Mouse (Mus musculus): ENCODE data around the gene Rmdn2. TPM values are rescaled to one million over a fixed set of nuclear protein-coding genes. Genes with fewer than 3 reads are reported as not detected.

Rmdn2 gene
- total and polyA plus RNA-seq, 2 experiments: 14.1 to 82.7 TPM

- Histone ChIP-seq H3K36me3 (ENCODE audit: control insufficient read depth, insufficient read depth, low read length) (no peaks in the 10 kb centered on the region), H3K27ac (replicated peaks; ENCODE audit: insufficient read depth, low read depth, low read length) (no peak overlapping the region), H3K4me1 (ENCODE audit: control insufficient read depth, insufficient read depth, low read length) (no peaks in the 10 kb centered on the region), H3K9ac (ENCODE audit: low read depth, low read length) (no peak overlapping the region), H3K79me2 (ENCODE audit: control insufficient read depth, insufficient read depth, low read length) (no peaks in the 10 kb centered on the region), H3K4me3 (ENCODE audit: insufficient read depth, low read depth, low read length) (no peak overlapping the region), H3K27me3 (ENCODE audit: control insufficient read depth, insufficient read depth, low read length) (no peaks in the 10 kb centered on the region)
- 37% methylated on average over 14 of the region's 14 CpGs for WGBS
- no peak for DNase-seq (ENCODE audit: extremely low read depth, low read depth, low spot score)
- TF ChIP-seq POLR2A (IDR thresholded peaks at IDR 0.05; ENCODE audit: extremely low read depth, insufficient read depth, low read length) (no peak), CTCF (IDR thresholded peaks at IDR 0.05; ENCODE audit: low read depth, low read length) (no peak)
These were observed 116.5 kb downstream of the Rmdn2 start for GRCm38 (mm10) chr17:79728053-79728584.

- DNase-seq (ENCODE audit: extremely low read depth, low read depth, low spot score): no peak
- Histone ChIP-seq H3K27me3 (ENCODE audit: control insufficient read depth, insufficient read depth, low read length) (no peaks in the 10 kb centered on the region), H3K4me3 (ENCODE audit: insufficient read depth, low read depth, low read length) (no peak overlapping the region), H3K79me2 (ENCODE audit: control insufficient read depth, insufficient read depth, low read length) (no peaks in the 10 kb centered on the region), H3K27ac (replicated peaks; ENCODE audit: insufficient read depth, low read depth, low read length) (no peak overlapping the region), H3K36me3 (ENCODE audit: control insufficient read depth, insufficient read depth, low read length) (no peaks in the 10 kb centered on the region), H3K9ac (ENCODE audit: low read depth, low read length) (no peak overlapping the region), H3K4me1 (ENCODE audit: control insufficient read depth, insufficient read depth, low read length) (no peaks in the 10 kb centered on the region)
- TF ChIP-seq POLR2A (IDR thresholded peaks at IDR 0.05; ENCODE audit: extremely low read depth, insufficient read depth, low read length) (no peak), CTCF (IDR thresholded peaks at IDR 0.05; ENCODE audit: low read depth, low read length) (no peak)
- 35% methylated on average over 16 of the region's 16 CpGs for WGBS
These were observed 117.2 kb downstream of the Rmdn2 start for GRCm38 (mm10) chr17:79728585-79729503.

- no peaks in the 10 kb centered on the region for H3K36me3 ChIP-seq (ENCODE audit: control insufficient read depth, insufficient read depth, low read length)
- WGBS: 55% methylated on average over 8 of the region's 8 CpGs
- H3K4me3 ChIP-seq (ENCODE audit: insufficient read depth, low read depth, low read length): no peak overlapping the region
- no peak for TF ChIP-seq POLR2A (IDR thresholded peaks at IDR 0.05; ENCODE audit: extremely low read depth, insufficient read depth, low read length)
- TF ChIP-seq CTCF (IDR thresholded peaks at IDR 0.05; ENCODE audit: low read depth, low read length): no peak
- H3K27ac ChIP-seq (replicated peaks; ENCODE audit: insufficient read depth, low read depth, low read length): no peak overlapping the region
- H3K9ac ChIP-seq (ENCODE audit: low read depth, low read length): no peak overlapping the region
- no peaks in the 10 kb centered on the region for H3K79me2 ChIP-seq (ENCODE audit: control insufficient read depth, insufficient read depth, low read length)
- H3K27me3 ChIP-seq (ENCODE audit: control insufficient read depth, insufficient read depth, low read length): no peaks in the 10 kb centered on the region
- H3K4me1 ChIP-seq (ENCODE audit: control insufficient read depth, insufficient read depth, low read length): no peaks in the 10 kb centered on the region
- DNase-seq (ENCODE audit: extremely low read depth, low read depth, low spot score): no peak
These were observed 119.3 kb downstream of the Rmdn2 start for GRCm38 (mm10) chr17:79730988-79731387.

GRCm38 (mm10) chr17:79733039-79733438 is 121.4 kb downstream of the Rmdn2 start:
- TF ChIP-seq POLR2A (IDR thresholded peaks at IDR 0.05; ENCODE audit: extremely low read depth, insufficient read depth, low read length) (no peak), CTCF (IDR thresholded peaks at IDR 0.05; ENCODE audit: low read depth, low read length) (no peak)
- Histone ChIP-seq H3K79me2 (ENCODE audit: control insufficient read depth, insufficient read depth, low read length) (no peaks in the 10 kb centered on the region), H3K9ac (ENCODE audit: low read depth, low read length) (no peak overlapping the region), H3K4me1 (ENCODE audit: control insufficient read depth, insufficient read depth, low read length) (no peaks in the 10 kb centered on the region), H3K27ac (replicated peaks; ENCODE audit: insufficient read depth, low read depth, low read length) (no peak overlapping the region), H3K4me3 (ENCODE audit: insufficient read depth, low read depth, low read length) (no peak overlapping the region), H3K27me3 (ENCODE audit: control insufficient read depth, insufficient read depth, low read length) (no peaks in the 10 kb centered on the region), H3K36me3 (ENCODE audit: control insufficient read depth, insufficient read depth, low read length) (no peaks in the 10 kb centered on the region)
- 76% methylated on average over 4 of the region's 4 CpGs for WGBS
- no peak for DNase-seq (ENCODE audit: extremely low read depth, low read depth, low spot score)

- TF ChIP-seq CTCF (IDR thresholded peaks at IDR 0.05; ENCODE audit: low read depth, low read length) (no peak), POLR2A (IDR thresholded peaks at IDR 0.05; ENCODE audit: extremely low read depth, insufficient read depth, low read length) (no peak)
- DNase-seq (ENCODE audit: extremely low read depth, low read depth, low spot score): no peak
- Histone ChIP-seq H3K4me3 (ENCODE audit: insufficient read depth, low read depth, low read length) (no peak overlapping the region), H3K9ac (ENCODE audit: low read depth, low read length) (no peak overlapping the region), H3K36me3 (ENCODE audit: control insufficient read depth, insufficient read depth, low read length) (no peaks in the 10 kb centered on the region), H3K27ac (replicated peaks; ENCODE audit: insufficient read depth, low read depth, low read length) (no peak overlapping the region), H3K27me3 (ENCODE audit: control insufficient read depth, insufficient read depth, low read length) (no peaks in the 10 kb centered on the region), H3K4me1 (ENCODE audit: control insufficient read depth, insufficient read depth, low read length) (no peaks in the 10 kb centered on the region), H3K79me2 (ENCODE audit: control insufficient read depth, insufficient read depth, low read length) (no peaks in the 10 kb centered on the region)
- WGBS: 78% methylated on average over 3 of the region's 3 CpGs
These were observed 125.9 kb downstream of the Rmdn2 start for GRCm38 (mm10) chr17:79737598-79737997.

Measured in liver, adult 2 months (tissue).